ENCODE assay signal across 27 mouse cellular contexts in genomic region chr4:141341477-141341876, GRCm38 (mm10). TPM values are rescaled to one million over a fixed set of nuclear protein-coding genes. Genes with fewer than 3 reads are reported as not detected.
A peak's percentile ranks its signal among the peaks of the same experiment; 100 is the strongest.
DNase-seq lines count a peak whose midpoint lies in the region; ATAC-seq and TF ChIP-seq lines count a peak whose summit lies in the region.
"Had no signal": no experiment of that assay in that cellular context is flagged by ENCODE, and none has a peak within 500 bp of the region (broad histone marks: within the 10 kb centered on the region; RNA-seq: fewer than 3 reads in every experiment).

No protein-coding gene starts in this region.

- no peak overlapping the region for H3K27ac ChIP-seq in hindbrain, embryonic 12.5 days
- H3K27ac ChIP-seq in hindbrain, embryonic 11.5 days (ENCODE audit: low read depth, low read length), result no peak overlapping the region
- peak overlapping the region; percentile 6; the same call in 1 of the 2 replicates for H3K27ac ChIP-seq in limb, embryonic 10.5 days
- H3K27ac ChIP-seq: forebrain, embryonic 15.5 days; heart, embryonic 15.5 days; hindbrain, embryonic 14.5 days; hindbrain, postnatal 0 days had no signal

- H3K27me3 ChIP-seq in hindbrain, embryonic 12.5 days, result no peaks in the 10 kb centered on the region
- H3K27me3 ChIP-seq in hindbrain, embryonic 11.5 days (ENCODE audit: control insufficient read depth, insufficient read depth, low read length), result no peaks in the 10 kb centered on the region; the same call in 1 of the 2 replicates
- no peaks in the 10 kb centered on the region for H3K27me3 ChIP-seq in E14TG2a.4 (ENCODE audit: insufficient read depth, low read length)
- peaks cover 20% of the 10 kb centered on the region; the same call in 1 of the 2 replicates for H3K27me3 ChIP-seq in limb, embryonic 10.5 days (ENCODE audit: low read depth, poor library complexity, severe bottlenecking)
- H3K27me3 ChIP-seq: forebrain, embryonic 15.5 days; heart, embryonic 12.5 days; Patski had no signal

- TF ChIP-seq CTCF in E14TG2a.4 (conservative IDR thresholded peaks at IDR 0.05; ENCODE audit: low read length), result no peak

- peaks cover 28% of the 10 kb centered on the region for H3K4me1 ChIP-seq in hindbrain, embryonic 12.5 days
- H3K4me1 ChIP-seq in hindbrain, embryonic 11.5 days (replicated peaks; ENCODE audit: control insufficient read depth, insufficient read depth, low read length), result no peaks in the 10 kb centered on the region; the same call in 1 of the 2 replicates
- peaks cover 59% of the 10 kb centered on the region for H3K4me1 ChIP-seq in E14TG2a.4 (replicated peaks; ENCODE audit: low read depth, low read length)
- H3K4me1 ChIP-seq in limb, embryonic 10.5 days, result peaks cover 46% of the 10 kb centered on the region

- H3K36me3 ChIP-seq in hindbrain, embryonic 12.5 days, result no peaks in the 10 kb centered on the region
- no peaks in the 10 kb centered on the region for H3K36me3 ChIP-seq in hindbrain, embryonic 11.5 days (ENCODE audit: control insufficient read depth, insufficient read depth, low read length)
- no peaks in the 10 kb centered on the region for H3K36me3 ChIP-seq in E14TG2a.4 (ENCODE audit: insufficient read depth, low read length)
- no peaks in the 10 kb centered on the region for H3K36me3 ChIP-seq in limb, embryonic 10.5 days
- H3K36me3 ChIP-seq: forebrain, embryonic 15.5 days; G1E; heart, embryonic 12.5 days; heart, embryonic 15.5 days had no signal

- no peak for DNase-seq in hindbrain, embryonic 11.5 days (ENCODE audit: low spot score)
- peak; percentile 60 for DNase-seq in ES-CJ7 (ENCODE audit: low read depth, low spot score)
- no peak for DNase-seq in limb, embryonic 10.5 days (ENCODE audit: low spot score)
- no peak for DNase-seq in cerebellum, postnatal 25 days
- DNase-seq: adrenal gland, postnatal 10 days; adrenal gland, postnatal 36 days; cerebellum, adult 18-20 months; cerebellum, adult 9-10 months; cerebellum, postnatal 14 days; gastrocnemius, postnatal 25 days; heart, adult 18-20 months; heart, postnatal 10 days; heart, postnatal 36 days; kidney, adult 18-20 months had no signal

- no peak for ATAC-seq in hindbrain, embryonic 12.5 days (ENCODE audit: low FRiP score)
- no peak for ATAC-seq in hindbrain, embryonic 11.5 days (ENCODE audit: low FRiP score)
- ATAC-seq: CD4-positive, CD25-positive, alpha-beta regulatory T cell, adult 4 months; forebrain, embryonic 15.5 days; hindbrain, postnatal 0 days; inflammation-experienced regulatory T-cells, adult 6 months; intestine, embryonic 16.5 days; Patski had no signal

- no peak overlapping the region for H3K4me2 ChIP-seq in hindbrain, embryonic 12.5 days (replicated peaks)
- H3K4me2 ChIP-seq in hindbrain, embryonic 11.5 days (replicated peaks; ENCODE audit: low read depth, low read length), result no peak overlapping the region
- H3K4me2 ChIP-seq: forebrain, embryonic 15.5 days; heart, embryonic 12.5 days; heart, embryonic 15.5 days; hindbrain, embryonic 14.5 days had no signal

- WGBS in hindbrain, embryonic 12.5 days, result 58% methylated on average over 7 of the region's 7 CpGs
- WGBS in hindbrain, embryonic 11.5 days, result 77% methylated on average over 6 of the region's 7 CpGs
- 52% methylated on average over 7 of the region's 7 CpGs for WGBS in limb, embryonic 10.5 days

- 0 out of 2 replicates have a peak overlapping the region, but pooled peaks have one; percentile 18 for H3K9ac ChIP-seq in hindbrain, embryonic 12.5 days
- H3K9ac ChIP-seq in hindbrain, embryonic 11.5 days (ENCODE audit: low read depth, low read length), result no peak overlapping the region
- H3K9ac ChIP-seq: forebrain, embryonic 15.5 days; heart, embryonic 12.5 days; heart, embryonic 15.5 days; hindbrain, embryonic 14.5 days had no signal

- no peak overlapping the region for H3K4me3 ChIP-seq in hindbrain, embryonic 12.5 days
- H3K4me3 ChIP-seq in hindbrain, embryonic 11.5 days (ENCODE audit: low read depth, low read length), result no peak overlapping the region
- H3K4me3 ChIP-seq in E14TG2a.4 (replicated peaks; ENCODE audit: low read length), result 0 out of 2 replicates have a peak overlapping the region, but pooled peaks have one; percentile 17
- no peak overlapping the region for H3K4me3 ChIP-seq in limb, embryonic 10.5 days
- H3K4me3 ChIP-seq: forebrain, embryonic 15.5 days; heart, embryonic 12.5 days; heart, embryonic 15.5 days had no signal

- H3K9me3 ChIP-seq in hindbrain, embryonic 12.5 days (replicated peaks), result no peaks in the 10 kb centered on the region
- no peaks in the 10 kb centered on the region for H3K9me3 ChIP-seq in hindbrain, embryonic 11.5 days (ENCODE audit: control insufficient read depth, low read length)
- H3K9me3 ChIP-seq in E14TG2a.4 (ENCODE audit: low read length), result no peaks in the 10 kb centered on the region
- no peaks in the 10 kb centered on the region for H3K9me3 ChIP-seq in limb, embryonic 10.5 days (replicated peaks)
- H3K9me3 ChIP-seq: forebrain, embryonic 15.5 days; G1E; heart, embryonic 15.5 days had no signal

RNA-seq across cellular contexts. Expression of gene Fam131c, which starts 26.5 kb away (rescaled TPM):
- 2.3 and 2.5 TPM in 2 replicates for polyA plus RNA-seq in hindbrain, embryonic 12.5 days (2016; fragmentation: Nextera tagmentation; extraction: Ambion mirVana)
- 0.69 and 0.91 TPM in 2 replicates for polyA plus RNA-seq in hindbrain, embryonic 11.5 days (2014; fragmentation: Nextera tagmentation; extraction: Ambion mirVana)
- 0.14 and 0.29 TPM in 2 replicates for polyA plus RNA-seq in limb, embryonic 10.5 days (2016; fragmentation: Nextera tagmentation; extraction: Ambion mirVana)
- polyA plus RNA-seq: CD4-positive, CD25-positive, alpha-beta regulatory T cell, adult 4 months; G1E; inflammation-experienced regulatory T-cells, adult 6 months had no signal

RNA-seq across cellular contexts. Expression of gene Epha2, which starts 40.4 kb away (rescaled TPM):
- polyA plus RNA-seq in hindbrain, embryonic 12.5 days (2016; fragmentation: Nextera tagmentation; extraction: Ambion mirVana), result 2.7 and 3.2 TPM in 2 replicates
- 0.82 and 1.1 TPM in 2 replicates for polyA plus RNA-seq in hindbrain, embryonic 11.5 days (2014; fragmentation: Nextera tagmentation; extraction: Ambion mirVana)
- 4.6 and 5.6 TPM in 2 replicates for polyA plus RNA-seq in limb, embryonic 10.5 days (2016; fragmentation: Nextera tagmentation; extraction: Ambion mirVana)
- polyA plus RNA-seq: G1E; inflammation-experienced regulatory T-cells, adult 6 months had no signal

RNA-seq across cellular contexts. Expression of gene Clcnka, which starts 57.0 kb away (rescaled TPM):
- 0.66 and 1.3 TPM in 2 replicates for polyA plus RNA-seq in hindbrain, embryonic 12.5 days (2016; fragmentation: Nextera tagmentation; extraction: Ambion mirVana)
- 0.22 and 0.33 TPM in 2 replicates for polyA plus RNA-seq in hindbrain, embryonic 11.5 days (2014; fragmentation: Nextera tagmentation; extraction: Ambion mirVana)
- polyA plus RNA-seq in limb, embryonic 10.5 days (2016; fragmentation: Nextera tagmentation; extraction: Ambion mirVana), result 0.13 and 0.19 TPM in 2 replicates
- polyA plus RNA-seq: C2C12; CD4-positive, CD25-positive, alpha-beta regulatory T cell, adult 4 months; forebrain, embryonic 15.5 days; G1E; inflammation-experienced regulatory T-cells, adult 6 months had no signal
